Mouse (Mus musculus) forebrain, embryonic 13.5 days (tissue): ENCODE measurements at regions not wholly inside any gene's neighbourhood (a gene's known extent, or its start where the extent isn't known, plus 50 kb on each side); places are given as distances from the start of the nearest gene placed in this dataset.
A peak's percentile ranks its signal among the peaks of the same experiment; 100 is the strongest.

ENCODE experiments used
- ATAC-seq: fragments of 200-750 bp; cut with Nextera tagmentation; 2 replicates; pipeline ENCODE4 v1.8.0; 2017
- H3K27ac ChIP-seq: fragments of 300-500 bp; sonication (generic); 2 replicates; pipeline ENCODE4 v1.5.1; 2015; ENCODE audit warnings: inconsistent platforms, mild to moderate bottlenecking, moderate library complexity
- H3K27me3 ChIP-seq: fragments of 300-500 bp; sonication (generic); 2 replicates; pipeline ENCODE4 v1.6.1; 2015; ENCODE audit warnings: mild to moderate bottlenecking, inconsistent platforms
- H3K36me3 ChIP-seq: fragments of 300-500 bp; sonication (generic); 2 replicates; pipeline ENCODE4 v1.6.1; 2015; ENCODE audit warnings: mild to moderate bottlenecking, inconsistent platforms; ENCODE audit not compliant: poor library complexity, severe bottlenecking
- H3K4me1 ChIP-seq: fragments of 300-500 bp; sonication (generic); 2 replicates; pipeline ENCODE4 v1.6.1; 2015; ENCODE audit warnings: inconsistent platforms
- H3K4me2 ChIP-seq: fragments of 300-500 bp; sonication (generic); 2 replicates; pipeline ENCODE4 v1.6.1; 2015; ENCODE audit warnings: inconsistent platforms, mild to moderate bottlenecking, moderate library complexity
- H3K4me3 ChIP-seq: fragments of 300-500 bp; sonication (generic); 2 replicates; pipeline ENCODE4 v1.5.1; 2015; ENCODE audit warnings: mild to moderate bottlenecking, inconsistent platforms
- H3K9ac ChIP-seq: fragments of 300-500 bp; sonication (generic); 2 replicates; pipeline ENCODE4 v1.6.1; 2015; ENCODE audit warnings: mild to moderate bottlenecking, inconsistent platforms
- H3K9me3 ChIP-seq: fragments of 300-500 bp; sonication (generic); replicated peaks from 2 replicates; pipeline ENCODE4 v1.6.1; 2016; ENCODE audit warnings: inconsistent platforms
- WGBS: fragments of 180-500 bp; shearing (Covaris S2); methylation state at CpG from one replicate; pipeline ENCODE4 v1.1.7; 2015; 5-methylcytosine and 5-hydroxymethylcytosine counted together

- peaks cover 8% of the 10 kb centered on the region for H3K4me1 ChIP-seq
- H3K27me3 ChIP-seq = no peaks in the 10 kb centered on the region
- 31% methylated on average over 6 of the region's 6 CpGs for WGBS
- no peaks in the 10 kb centered on the region for H3K9me3 ChIP-seq
- no peak overlapping the region for H3K9ac ChIP-seq
- H3K4me3 ChIP-seq = no peak overlapping the region
- no peak overlapping the region for H3K27ac ChIP-seq
- no peaks in the 10 kb centered on the region for H3K36me3 ChIP-seq
- no peak overlapping the region for H3K4me2 ChIP-seq
- ATAC-seq = no peak
These were observed 89.6 kb upstream of the Kirrel3 start for GRCm38 (mm10) chr9:34395839-34396804.

- Histone ChIP-seq H3K27ac (no peak overlapping the region), H3K4me1 (peaks cover 13% of the 10 kb centered on the region), H3K4me2 (no peak overlapping the region), H3K27me3 (no peaks in the 10 kb centered on the region), H3K9me3 (no peaks in the 10 kb centered on the region), H3K9ac (no peak overlapping the region), H3K4me3 (no peak overlapping the region), H3K36me3 (no peaks in the 10 kb centered on the region)
- peak; percentile 67; the same call in 1 of the 2 replicates for ATAC-seq
- WGBS = 78% methylated on average over 4 of the region's 4 CpGs
These were observed 74.0 kb upstream of the Kirrel3 start for GRCm38 (mm10) chr9:34411699-34412098.

GRCm38 (mm10) chr9:34416153-34416552 is 69.5 kb upstream of the Kirrel3 start:
- WGBS = 77% methylated on average over 8 of the region's 8 CpGs
- Histone ChIP-seq H3K4me2 (no peak overlapping the region), H3K36me3 (no peaks in the 10 kb centered on the region), H3K9me3 (no peaks in the 10 kb centered on the region), H3K9ac (no peak overlapping the region), H3K27me3 (no peaks in the 10 kb centered on the region), H3K4me1 (peaks cover 13% of the 10 kb centered on the region), H3K4me3 (no peak overlapping the region), H3K27ac (no peak overlapping the region)
- no peak for ATAC-seq

GRCm38 (mm10) chr9:34418100-34418499 is 67.6 kb upstream of the Kirrel3 start:
- 84% methylated on average over 8 of the region's 8 CpGs for WGBS
- Histone ChIP-seq H3K27ac (no peak overlapping the region), H3K36me3 (no peaks in the 10 kb centered on the region), H3K27me3 (no peaks in the 10 kb centered on the region), H3K9me3 (no peaks in the 10 kb centered on the region), H3K4me2 (no peak overlapping the region), H3K4me3 (no peak overlapping the region), H3K9ac (no peak overlapping the region), H3K4me1 (peaks cover 5% of the 10 kb centered on the region; the same call in 1 of the 2 replicates)
- no peak for ATAC-seq

GRCm38 (mm10) chr9:34421956-34422355 is 63.7 kb upstream of the Kirrel3 start:
- Histone ChIP-seq H3K27ac (no peak overlapping the region), H3K27me3 (no peaks in the 10 kb centered on the region), H3K9ac (no peak overlapping the region), H3K4me3 (no peak overlapping the region), H3K9me3 (no peaks in the 10 kb centered on the region), H3K36me3 (no peaks in the 10 kb centered on the region), H3K4me1 (0 out of 2 replicates have a peak, but pooled peaks cover 5% of the 10 kb centered on the region), H3K4me2 (no peak overlapping the region)
- ATAC-seq = 0 out of 2 replicates have a peak, but pooled peaks have one; percentile 24

GRCm38 (mm10) chr9:34423062-34423461 is 62.6 kb upstream of the Kirrel3 start:
- WGBS = 63% methylated on average over 7 of the region's 7 CpGs
- no peak for ATAC-seq
- Histone ChIP-seq H3K9ac (no peak overlapping the region), H3K36me3 (no peaks in the 10 kb centered on the region), H3K4me3 (no peak overlapping the region), H3K4me1 (0 out of 2 replicates have a peak, but pooled peaks cover 5% of the 10 kb centered on the region), H3K9me3 (no peaks in the 10 kb centered on the region), H3K27ac (no peak overlapping the region), H3K4me2 (no peak overlapping the region), H3K27me3 (no peaks in the 10 kb centered on the region)

GRCm38 (mm10) chr9:34426589-34426988 is 59.1 kb upstream of the Kirrel3 start:
- H3K9ac ChIP-seq = no peak overlapping the region
- no peak overlapping the region for H3K27ac ChIP-seq
- H3K9me3 ChIP-seq = no peaks in the 10 kb centered on the region
- no peaks in the 10 kb centered on the region for H3K27me3 ChIP-seq
- WGBS = 60% methylated on average over 4 of the region's 4 CpGs
- H3K36me3 ChIP-seq = no peaks in the 10 kb centered on the region
- H3K4me1 ChIP-seq = 0 out of 2 replicates have a peak, but pooled peaks cover 5% of the 10 kb centered on the region
- peak; percentile 41; the same call in 1 of the 2 replicates for ATAC-seq
- H3K4me3 ChIP-seq = no peak overlapping the region
- no peak overlapping the region for H3K4me2 ChIP-seq

- H3K9ac ChIP-seq = no peak overlapping the region
- H3K4me3 ChIP-seq = no peak overlapping the region
- WGBS = 66% methylated on average over 8 of the region's 8 CpGs
- peak; percentile 45; the same call in 1 of the 2 replicates for ATAC-seq
- no peaks in the 10 kb centered on the region for H3K36me3 ChIP-seq
- 0 out of 2 replicates have a peak overlapping the region, but pooled peaks have one; percentile 11 for H3K27ac ChIP-seq
- H3K27me3 ChIP-seq = no peaks in the 10 kb centered on the region
- no peaks in the 10 kb centered on the region for H3K9me3 ChIP-seq
- H3K4me1 ChIP-seq = 0 out of 2 replicates have a peak, but pooled peaks cover 1% of the 10 kb centered on the region
- H3K4me2 ChIP-seq = no peak overlapping the region
These were observed 58.0 kb upstream of the Kirrel3 start for GRCm38 (mm10) chr9:34427711-34428110.
